Mouse (Mus musculus) limb, embryonic 11.5 days (tissue): ENCODE data around the gene Tlr11. TPM values are rescaled to one million over a fixed set of nuclear protein-coding genes. Genes with fewer than 3 reads are reported as not detected.

Experiments
- polyA plus RNA-seq: library from polyadenylated mRNA; unstranded; fragments of >200 nt; fragmentation: Nextera tagmentation; extraction: Ambion mirVana; gene quantifications from 2 replicates; pipeline ENCODE4 v1.2.1, GENCODE M21; 2014

Tlr11 gene
- polyA plus RNA-seq, 1 experiment from 2014 or later: not detected

Other genes with a start within 250 kb of the Tlr11 start
- gene Olfr727, start 234.7 kb upstream of the Tlr11 start, polyA plus RNA-seq: not detected in 2 replicates
- not detected in 2 replicates for gene Olfr728, start 215.2 kb upstream of the Tlr11 start, polyA plus RNA-seq
- gene Olfr729, start 205.0 kb upstream of the Tlr11 start, polyA plus RNA-seq: 0.06 TPM in 1 of 2 replicates, not detected in the other
- gene Olfr730, start 169.7 kb upstream of the Tlr11 start, polyA plus RNA-seq: not detected in 2 replicates
- gene Olfr731, start 116.0 kb upstream of the Tlr11 start, polyA plus RNA-seq: not detected in 2 replicates
- not detected in 2 replicates for gene Olfr732, start 73.7 kb upstream of the Tlr11 start, polyA plus RNA-seq
- gene Olfr733, start 56.4 kb upstream of the Tlr11 start, polyA plus RNA-seq: not detected in 2 replicates
- gene Olfr734, start 31.2 kb upstream of the Tlr11 start, polyA plus RNA-seq: not detected in 2 replicates
- not detected in 2 replicates for gene Olfr735, start 9.0 kb upstream of the Tlr11 start, polyA plus RNA-seq
- gene Olfr736, start 23.2 kb downstream of the Tlr11 start, polyA plus RNA-seq: not detected in 2 replicates
- not detected in 2 replicates for gene Olfr738, start 49.7 kb downstream of the Tlr11 start, polyA plus RNA-seq
- gene Olfr739, start 60.7 kb downstream of the Tlr11 start, polyA plus RNA-seq: not detected in 2 replicates
- gene Olfr740, start 87.6 kb downstream of the Tlr11 start, polyA plus RNA-seq: not detected in 2 replicates
- gene Olfr741, start 114.8 kb downstream of the Tlr11 start, polyA plus RNA-seq: not detected in 2 replicates
- not detected in 2 replicates for gene Olfr742, start 145.7 kb downstream of the Tlr11 start, polyA plus RNA-seq
- gene Olfr743, start 163.9 kb downstream of the Tlr11 start, polyA plus RNA-seq: not detected in 2 replicates